Mouse (Mus musculus) B cell, adult 2 months (primary cell): ENCODE data around the gene Ints6l.
"Not testable (repeated sequence)": the region's sequence is repeated elsewhere in the genome, so short reads cannot be mapped to it uniquely, and the experiment has no call there.

Experiments used
- DNase-seq, 2 experiments: peaks; one replicate each; pipeline ENCODE4 v3.0.0; 2022

Gene Ints6l

GRCm38 (mm10) chrX:56454671-56455371 is at the start of gene Ints6l:
Gene Ints6l, plus strand, starts transcription at chrX:56454857.
- peak; percentile 73 for DNase-seq

DNA sequence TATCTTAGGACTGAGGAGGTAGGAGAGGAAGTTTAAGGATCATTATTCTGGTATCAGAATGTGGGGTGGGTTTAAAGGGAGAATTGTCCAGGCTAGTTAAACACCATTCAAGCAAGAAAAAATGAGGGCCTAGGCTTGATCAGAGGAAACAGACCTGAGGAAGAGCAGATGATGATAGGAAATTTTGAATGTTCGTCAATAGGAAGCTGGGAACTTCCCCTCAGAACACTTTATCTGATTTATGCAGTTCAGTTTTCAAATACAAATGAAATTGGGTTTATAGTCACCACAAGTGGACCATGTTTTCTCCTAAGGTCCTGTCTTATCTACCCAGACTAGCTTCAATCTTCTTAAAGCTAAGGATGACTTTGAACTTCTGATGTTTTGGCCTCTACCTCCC is 49.2 kb upstream of the Ints6l start:
- DNase-seq: no peak

DNA sequence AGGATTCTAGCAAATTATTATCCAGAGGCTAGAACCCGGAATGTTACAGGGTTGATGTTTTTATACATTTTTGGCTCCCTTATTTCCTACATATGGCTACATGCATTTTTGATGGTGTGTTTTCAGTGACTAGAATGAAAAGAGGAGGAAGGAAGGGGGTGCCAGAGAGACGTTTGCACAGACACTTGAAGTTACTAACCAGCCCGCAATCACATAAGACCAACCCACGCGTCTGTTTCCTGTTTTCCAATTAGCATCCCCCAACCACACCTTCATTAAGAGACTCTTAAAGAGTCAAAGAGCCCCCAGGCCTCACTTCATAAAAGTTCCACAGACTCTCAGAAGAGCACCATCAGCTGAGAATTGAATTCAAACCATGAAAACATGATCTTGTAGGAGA is 48.5 kb upstream of the Ints6l start:
- DNase-seq: no peak

- DNase-seq: no peak
These were observed 38.4 kb upstream of the Ints6l start for GRCm38 (mm10) chrX:56416277-56416676.

GRCm38 (mm10) chrX:56417541-56417940 is 37.1 kb upstream of the Ints6l start:
- DNase-seq: peak; percentile 41 to 58

DNA sequence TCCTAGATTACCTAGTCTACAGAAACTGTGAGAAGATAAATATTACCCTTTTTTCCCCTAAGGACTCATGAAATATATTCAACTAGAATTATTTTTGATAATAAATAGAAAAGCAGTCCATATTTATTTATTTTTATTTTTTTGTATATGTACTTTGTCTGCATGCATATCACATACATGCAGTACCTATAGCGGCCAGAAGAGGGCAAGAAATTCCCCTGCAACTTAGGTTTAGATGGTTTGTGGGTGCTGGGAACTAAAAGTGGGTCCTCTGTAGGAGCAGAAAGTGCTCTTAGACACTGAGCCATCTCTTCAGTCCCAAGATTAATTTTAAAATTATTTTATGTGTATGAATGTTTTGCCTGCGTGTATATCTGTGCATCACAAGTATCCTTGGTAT is 24.1 kb upstream of the Ints6l start:
- peak; percentile 19 to 30 for DNase-seq

DNA sequence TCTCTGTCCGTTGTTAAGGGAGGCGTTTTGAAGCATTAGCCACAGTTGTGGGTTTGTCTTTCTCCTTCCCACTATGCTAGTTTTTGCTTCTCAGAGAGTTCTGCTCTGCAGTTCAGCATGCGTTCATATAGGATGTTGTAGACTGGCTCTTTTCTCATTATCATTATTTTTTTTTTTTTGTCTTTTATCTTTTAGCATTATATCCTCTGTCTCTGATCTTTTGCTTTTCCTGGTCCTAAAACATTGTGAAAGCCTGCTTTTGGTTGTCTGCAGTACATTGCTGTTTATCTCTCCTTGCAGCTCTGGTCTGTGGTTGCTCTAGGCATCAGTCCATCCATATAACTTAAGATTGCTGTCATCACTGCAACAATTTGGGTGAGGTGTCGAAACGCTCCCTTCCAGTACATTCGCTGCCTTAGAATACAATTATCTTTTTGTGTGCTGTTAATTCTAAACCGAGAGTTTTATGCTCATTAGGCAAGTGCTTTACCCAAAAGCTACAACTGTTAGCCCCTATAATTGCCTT is 18.8 kb upstream of the Ints6l start:
- DNase-seq: no peak

DNA sequence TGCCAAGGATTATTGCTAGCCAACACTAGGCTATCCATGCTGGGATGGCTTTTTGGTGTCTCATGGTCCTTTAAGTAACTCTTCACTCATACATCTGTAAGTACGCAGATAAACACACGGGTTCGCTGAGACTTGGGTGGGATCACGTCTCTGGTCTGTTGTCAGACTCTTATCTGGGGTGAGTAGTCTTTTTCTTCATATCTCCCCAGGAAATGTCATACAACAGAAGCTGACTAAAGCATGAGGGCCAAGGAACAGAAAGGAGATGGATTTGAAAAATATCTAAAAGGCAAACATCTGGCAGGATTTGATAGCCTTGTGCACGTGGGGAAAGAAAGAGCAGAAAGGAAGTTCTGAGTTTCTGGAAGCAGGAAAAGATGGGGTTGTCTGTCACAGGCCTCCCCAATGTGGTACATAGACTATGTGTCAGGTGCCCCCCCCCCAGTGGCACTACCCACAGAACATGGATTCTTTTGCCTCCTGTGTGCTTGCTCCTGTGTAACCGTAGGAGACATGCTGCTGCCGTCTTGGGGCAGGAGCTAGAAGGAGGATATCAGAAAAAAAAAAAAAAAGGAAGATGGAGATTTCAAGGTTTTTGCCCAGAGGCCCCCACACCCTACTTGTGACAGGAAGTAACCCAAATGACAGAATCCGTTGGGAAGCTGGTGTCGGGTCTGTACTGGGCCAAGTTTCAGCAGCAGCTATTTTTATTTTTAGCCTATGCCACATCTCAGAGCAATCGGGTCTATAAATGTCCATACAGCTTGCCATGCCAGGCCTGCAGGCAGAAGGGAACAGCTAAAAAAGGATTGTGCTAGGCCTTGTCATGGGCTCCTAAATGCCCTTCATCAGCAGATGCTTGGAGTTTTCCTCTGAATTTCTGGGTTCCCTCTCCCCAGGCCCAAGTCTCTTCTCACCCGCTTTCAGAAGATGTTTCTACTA is 7.9 kb upstream of the Ints6l start:
- no peak for DNase-seq

GRCm38 (mm10) chrX:56447524-56448015 is 7.1 kb upstream of the Ints6l start, which contains the start of gene Gm2174:
Gene Gm2174, plus strand, starts transcription at chrX:56447965.
- DNase-seq: no peak

GRCm38 (mm10) chrX:56455372-56456246 is 952 bp downstream of the Ints6l start:
- DNase-seq: peak; percentile 79

- peak in 1 of 2 experiments; percentile 1 for DNase-seq
These were observed 1.7 kb downstream of the Ints6l start for GRCm38 (mm10) chrX:56456379-56456778.

- no peak for DNase-seq
These were observed 7.6 kb downstream of the Ints6l start for GRCm38 (mm10) chrX:56462020-56462933.

DNA sequence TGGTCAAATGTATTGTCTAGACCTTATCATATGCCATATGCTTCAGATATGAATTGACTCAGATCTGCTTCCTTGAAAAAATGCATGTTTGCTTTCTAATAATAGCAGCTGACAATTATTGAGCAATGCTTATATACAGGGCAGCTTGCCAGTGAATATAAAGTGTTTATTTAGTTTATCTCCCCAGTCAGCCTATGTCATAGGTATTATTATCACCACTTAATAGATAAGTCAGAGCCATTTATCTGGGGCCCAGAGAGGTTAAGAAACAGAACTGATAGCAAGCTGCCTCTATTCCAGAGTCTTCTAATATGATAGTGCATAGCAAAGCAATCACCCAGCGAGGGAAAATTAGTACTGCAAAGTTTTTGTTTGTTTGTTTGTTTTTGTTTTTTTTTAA is 10.2 kb downstream of the Ints6l start:
- no peak for DNase-seq

DNA sequence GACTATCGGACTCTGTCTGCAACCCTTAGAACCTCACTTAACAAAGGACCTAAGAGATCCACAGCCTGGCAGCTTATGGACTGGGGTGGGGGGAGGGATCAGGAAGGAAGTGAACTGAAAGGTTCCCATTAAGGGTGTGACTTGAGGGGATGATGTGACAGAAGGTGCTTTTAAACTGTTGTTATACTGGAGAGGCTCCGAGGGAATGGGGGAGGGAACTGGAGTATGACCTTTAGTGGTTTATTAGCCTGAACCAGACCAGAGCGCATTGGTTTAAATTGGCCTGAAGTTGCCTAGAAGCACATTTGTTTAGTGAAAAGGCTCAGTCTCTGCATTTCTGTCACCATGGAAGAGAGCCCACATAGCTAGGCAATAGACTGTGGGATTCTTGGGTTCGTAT is 13.0 kb downstream of the Ints6l start:
- DNase-seq: no peak

- DNase-seq: no peak
These were observed 13.8 kb downstream of the Ints6l start for GRCm38 (mm10) chrX:56468422-56468821.

DNA sequence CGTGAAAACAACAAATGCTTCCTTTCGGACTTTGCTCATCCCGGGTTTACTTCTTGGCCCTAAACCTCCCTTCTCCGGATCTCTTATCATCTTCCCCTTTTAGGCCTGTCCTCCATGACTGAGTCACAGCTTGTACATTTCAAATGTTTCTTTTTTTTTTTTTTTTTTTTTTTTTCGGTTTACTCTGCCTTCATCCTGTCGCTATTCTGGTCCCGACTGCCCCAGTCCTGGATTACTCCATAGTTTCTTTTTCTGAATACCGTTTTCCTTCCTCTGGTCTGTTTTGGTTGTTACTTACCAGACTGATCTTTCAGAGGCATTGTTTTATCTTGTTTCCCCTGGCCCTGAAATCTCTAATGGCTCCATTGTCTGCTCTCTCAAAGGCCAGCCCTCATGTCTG is 19.4 kb downstream of the Ints6l start:
- DNase-seq: no peak

DNA sequence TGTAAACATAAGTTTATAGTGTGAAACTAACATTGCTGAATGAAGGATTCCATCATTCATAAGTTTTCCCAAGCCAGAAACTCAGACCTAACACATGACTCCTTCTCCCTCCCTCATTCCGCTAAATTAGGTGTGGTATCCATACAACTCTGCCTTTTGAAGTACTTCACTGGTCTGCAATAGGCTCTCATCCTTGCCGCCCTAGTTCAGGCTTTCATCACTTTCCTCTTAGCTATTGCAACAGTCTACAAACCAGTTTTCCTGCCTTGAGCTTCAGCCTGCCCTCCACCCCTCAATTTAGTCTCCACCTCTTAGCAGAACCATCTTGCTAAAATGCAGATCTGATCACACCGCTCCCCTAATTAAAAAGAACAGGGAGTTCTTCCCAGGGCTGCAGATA is 22.9 kb downstream of the Ints6l start:
- DNase-seq: no peak

DNA sequence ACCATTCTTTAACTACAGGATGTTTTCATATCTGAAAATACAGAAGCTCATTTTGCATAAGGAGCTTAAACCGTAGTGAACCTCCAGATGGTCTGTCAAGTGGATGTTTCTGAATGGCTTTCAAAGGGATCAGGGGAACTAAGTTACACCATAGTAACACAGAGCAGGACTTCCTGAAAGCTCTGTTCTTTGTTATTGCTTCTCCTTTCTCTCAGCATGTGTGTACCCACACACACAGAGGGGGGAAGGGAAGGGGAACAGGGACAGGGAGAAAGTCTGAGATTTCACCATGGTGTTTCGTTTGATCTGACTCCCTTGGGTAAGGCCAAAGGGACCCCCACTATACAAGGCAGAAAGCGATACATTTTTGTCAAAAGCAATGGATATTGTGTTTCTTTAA is 27.2 kb downstream of the Ints6l start:
- no peak for DNase-seq

DNA sequence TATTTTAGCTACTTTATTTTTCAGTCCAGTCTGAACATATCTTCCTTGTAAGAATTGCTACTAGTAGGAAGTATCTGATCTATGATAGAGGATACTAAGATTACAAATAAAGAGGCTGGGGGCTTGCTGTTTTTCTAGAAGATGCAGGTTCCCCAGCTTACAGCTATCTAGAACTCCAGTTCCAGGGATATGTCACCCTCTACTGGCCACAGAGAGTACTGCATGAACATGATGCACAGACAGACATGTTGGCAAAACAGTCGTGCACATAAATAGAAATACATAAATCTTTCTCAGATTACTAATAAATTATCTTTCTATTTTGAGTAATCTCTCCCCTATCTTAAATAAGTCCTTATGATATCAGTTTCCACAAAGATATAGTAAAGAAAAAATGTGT is 35.1 kb downstream of the Ints6l start:
- DNase-seq: peak; percentile 81

DNA sequence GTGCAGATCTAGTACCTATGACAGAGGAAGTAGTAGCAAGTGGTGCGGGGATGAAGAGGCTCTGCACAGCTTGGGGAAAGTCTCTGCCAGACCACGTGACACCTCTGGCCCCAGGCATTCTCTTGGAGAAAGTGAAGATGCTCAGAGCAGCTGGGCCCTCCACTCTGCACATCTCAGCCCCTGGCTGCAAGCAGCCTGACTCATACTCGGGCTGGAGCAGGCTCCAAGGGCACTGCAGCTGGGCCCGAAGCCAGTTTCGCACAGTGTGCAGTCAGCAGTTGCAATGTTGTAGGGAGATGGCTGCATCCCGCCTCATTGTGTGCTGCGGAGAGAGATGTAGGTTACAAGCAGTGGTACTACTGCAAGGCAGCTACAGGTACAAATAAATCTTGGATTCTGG is 42.6 kb downstream of the Ints6l start:
- no peak for DNase-seq

DNA sequence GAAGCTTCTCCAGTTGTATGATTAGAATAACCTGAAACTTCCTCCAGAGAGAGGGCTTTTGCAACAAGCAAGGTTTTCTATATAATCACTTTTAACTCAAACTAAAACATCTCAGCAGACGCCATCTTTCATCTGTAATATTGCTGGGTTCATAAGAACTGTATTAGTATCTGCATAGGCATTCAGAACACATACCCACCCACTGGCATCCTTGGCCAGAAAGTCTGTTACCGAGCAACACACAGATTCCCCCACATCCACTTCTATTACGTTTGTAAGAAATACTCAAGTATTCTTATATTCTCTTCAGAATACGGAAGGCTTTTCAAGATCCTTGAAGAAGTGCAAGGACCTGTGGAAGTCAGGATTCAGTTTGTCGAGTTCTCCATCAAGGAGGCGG is 69.8 kb downstream of the Ints6l start, which contains the start of gene Gm10477:
Gene Gm10477 (plus strand): TSS at position 301 of the 400 bp plus-strand sequence.
- DNase-seq: not testable (repeated sequence)
